Mouse (Mus musculus): ENCODE measurements at regions not wholly inside any gene's neighbourhood (a gene's known extent, or its start where the extent isn't known, plus 50 kb on each side); places are given as distances from the start of the nearest gene placed in this dataset.
A peak's percentile ranks its signal among the peaks of the same experiment; 100 is the strongest.

GRCm38 (mm10) chr9:27478346-27478745 is 81.7 kb downstream of the Spata19 start:
- Histone ChIP-seq H3K36me3 (ENCODE audit: control insufficient read depth, insufficient read depth, low read length) (no peaks in the 10 kb centered on the region), H3K4me1 (ENCODE audit: control insufficient read depth, insufficient read depth, low read length) (peaks cover 4% of the 10 kb centered on the region; the same call in 1 of the 2 replicates), H3K4me2 (ENCODE audit: low read length) (no peak overlapping the region), H3K27me3 (replicated peaks; ENCODE audit: control insufficient read depth, insufficient read depth, low read length) (no peaks in the 10 kb centered on the region), H3K9ac (ENCODE audit: low read length) (no peak overlapping the region), H3K9me3 (replicated peaks; ENCODE audit: control insufficient read depth, low read length) (no peaks in the 10 kb centered on the region), H3K4me3 (ENCODE audit: low read depth, low read length) (no peak overlapping the region), H3K27ac (ENCODE audit: low read depth, low read length) (no peak overlapping the region)
- DNase-seq (ENCODE audit: low spot score) (no peak), ATAC-seq (no peak)
- 97% methylated on average over 3 of the region's 3 CpGs for WGBS

- no peak overlapping the region for H3K4me3 ChIP-seq (ENCODE audit: low read depth, low read length)
- DNase-seq (ENCODE audit: low spot score) (no peak), ATAC-seq (no peak)
- H3K9me3 ChIP-seq (replicated peaks; ENCODE audit: control insufficient read depth, low read length) = no peaks in the 10 kb centered on the region
- no peak overlapping the region for H3K27ac ChIP-seq (ENCODE audit: low read depth, low read length)
- no peak overlapping the region for H3K9ac ChIP-seq (ENCODE audit: low read length)
- no peaks in the 10 kb centered on the region for H3K27me3 ChIP-seq (replicated peaks; ENCODE audit: control insufficient read depth, insufficient read depth, low read length)
- no peaks in the 10 kb centered on the region for H3K4me1 ChIP-seq (ENCODE audit: control insufficient read depth, insufficient read depth, low read length)
- no peak overlapping the region for H3K4me2 ChIP-seq (ENCODE audit: low read length)
- no peaks in the 10 kb centered on the region for H3K36me3 ChIP-seq (ENCODE audit: control insufficient read depth, insufficient read depth, low read length)
- 67% methylated on average over 6 of the region's 6 CpGs for WGBS
These were observed 105.2 kb downstream of the Spata19 start for GRCm38 (mm10) chr9:27501816-27502215.

GRCm38 (mm10) chr9:27509157-27509556 is 112.6 kb downstream of the Spata19 start:
- 65% methylated on average over 5 of the region's 5 CpGs for WGBS
- no peaks in the 10 kb centered on the region for H3K27me3 ChIP-seq (replicated peaks; ENCODE audit: control insufficient read depth, insufficient read depth, low read length)
- no peak overlapping the region for H3K27ac ChIP-seq (ENCODE audit: low read depth, low read length)
- no peak overlapping the region for H3K9ac ChIP-seq (ENCODE audit: low read length)
- H3K4me3 ChIP-seq (ENCODE audit: low read depth, low read length) = no peak overlapping the region
- H3K4me2 ChIP-seq (ENCODE audit: low read length) = no peak overlapping the region
- ATAC-seq = no peak
- no peak for DNase-seq (ENCODE audit: low spot score)
- no peaks in the 10 kb centered on the region for H3K9me3 ChIP-seq (replicated peaks; ENCODE audit: control insufficient read depth, low read length)
- H3K4me1 ChIP-seq (ENCODE audit: control insufficient read depth, insufficient read depth, low read length) = no peaks in the 10 kb centered on the region
- no peaks in the 10 kb centered on the region for H3K36me3 ChIP-seq (ENCODE audit: control insufficient read depth, insufficient read depth, low read length)

- ATAC-seq = no peak
- 95% methylated on average over 9 of the region's 9 CpGs for WGBS
- no peak for DNase-seq (ENCODE audit: low spot score)
These were observed 113.1 kb downstream of the Spata19 start for GRCm38 (mm10) chr9:27509711-27510110.

GRCm38 (mm10) chr9:27511161-27511560 is 114.6 kb downstream of the Spata19 start:
- ATAC-seq (no peak), DNase-seq (ENCODE audit: low spot score) (no peak)
- Histone ChIP-seq H3K36me3 (ENCODE audit: control insufficient read depth, insufficient read depth, low read length) (no peaks in the 10 kb centered on the region), H3K27me3 (replicated peaks; ENCODE audit: control insufficient read depth, insufficient read depth, low read length) (no peaks in the 10 kb centered on the region), H3K9me3 (replicated peaks; ENCODE audit: control insufficient read depth, low read length) (no peaks in the 10 kb centered on the region), H3K9ac (ENCODE audit: low read length) (no peak overlapping the region), H3K4me2 (ENCODE audit: low read length) (no peak overlapping the region), H3K27ac (ENCODE audit: low read depth, low read length) (no peak overlapping the region), H3K4me1 (ENCODE audit: control insufficient read depth, insufficient read depth, low read length) (no peaks in the 10 kb centered on the region), H3K4me3 (ENCODE audit: low read depth, low read length) (no peak overlapping the region)
- WGBS = 69% methylated on average over 2 of the region's 2 CpGs

More at GRCm38 (mm10) chr9:27509711-27510110, 113.1 kb downstream of the Spata19 start:
- Histone ChIP-seq H3K4me3 (ENCODE audit: low read depth, low read length) (no peak overlapping the region), H3K9ac (ENCODE audit: low read length) (no peak overlapping the region), H3K27ac (ENCODE audit: low read depth, low read length) (no peak overlapping the region), H3K27me3 (replicated peaks; ENCODE audit: control insufficient read depth, insufficient read depth, low read length) (no peaks in the 10 kb centered on the region), H3K4me2 (ENCODE audit: low read length) (no peak overlapping the region), H3K9me3 (replicated peaks; ENCODE audit: control insufficient read depth, low read length) (no peaks in the 10 kb centered on the region), H3K4me1 (ENCODE audit: control insufficient read depth, insufficient read depth, low read length) (no peaks in the 10 kb centered on the region), H3K36me3 (ENCODE audit: control insufficient read depth, insufficient read depth, low read length) (no peaks in the 10 kb centered on the region)

GRCm38 (mm10) chr9:27515427-27516110 is 119.0 kb downstream of the Spata19 start:
- no peak overlapping the region for H3K4me3 ChIP-seq (ENCODE audit: low read depth, low read length)
- no peak overlapping the region for H3K4me2 ChIP-seq (ENCODE audit: low read length)
- no peaks in the 10 kb centered on the region for H3K9me3 ChIP-seq (replicated peaks; ENCODE audit: control insufficient read depth, low read length)
- ATAC-seq (no peak), DNase-seq (ENCODE audit: low spot score) (no peak)
- no peak overlapping the region for H3K27ac ChIP-seq (ENCODE audit: low read depth, low read length)
- WGBS = 88% methylated on average over 4 of the region's 4 CpGs
- H3K36me3 ChIP-seq (ENCODE audit: control insufficient read depth, insufficient read depth, low read length) = no peaks in the 10 kb centered on the region
- H3K27me3 ChIP-seq (replicated peaks; ENCODE audit: control insufficient read depth, insufficient read depth, low read length) = no peaks in the 10 kb centered on the region
- H3K4me1 ChIP-seq (ENCODE audit: control insufficient read depth, insufficient read depth, low read length) = peaks cover 4% of the 10 kb centered on the region; the same call in 1 of the 2 replicates
- H3K9ac ChIP-seq (ENCODE audit: low read length) = no peak overlapping the region

GRCm38 (mm10) chr9:27518031-27518430 is 121.4 kb downstream of the Spata19 start:
- H3K4me2 ChIP-seq (ENCODE audit: low read length) = no peak overlapping the region
- no peaks in the 10 kb centered on the region for H3K9me3 ChIP-seq (replicated peaks; ENCODE audit: control insufficient read depth, low read length)
- ATAC-seq (no peak), DNase-seq (ENCODE audit: low spot score) (peak; percentile 36)
- H3K27ac ChIP-seq (ENCODE audit: low read depth, low read length) = no peak overlapping the region
- H3K9ac ChIP-seq (ENCODE audit: low read length) = no peak overlapping the region
- no peaks in the 10 kb centered on the region for H3K27me3 ChIP-seq (replicated peaks; ENCODE audit: control insufficient read depth, insufficient read depth, low read length)
- no peaks in the 10 kb centered on the region for H3K36me3 ChIP-seq (ENCODE audit: control insufficient read depth, insufficient read depth, low read length)
- 27% methylated on average over 4 of the region's 4 CpGs for WGBS
- H3K4me1 ChIP-seq (ENCODE audit: control insufficient read depth, insufficient read depth, low read length) = peaks cover 4% of the 10 kb centered on the region; the same call in 1 of the 2 replicates
- H3K4me3 ChIP-seq (ENCODE audit: low read depth, low read length) = no peak overlapping the region

GRCm38 (mm10) chr9:27519711-27520110 is 123.1 kb downstream of the Spata19 start:
- ATAC-seq = no peak
- 12% methylated on average over 5 of the region's 5 CpGs for WGBS
- Histone ChIP-seq H3K9ac (ENCODE audit: low read length) (no peak overlapping the region), H3K4me2 (ENCODE audit: low read length) (no peak overlapping the region), H3K9me3 (replicated peaks; ENCODE audit: control insufficient read depth, low read length) (no peaks in the 10 kb centered on the region), H3K27me3 (replicated peaks; ENCODE audit: control insufficient read depth, insufficient read depth, low read length) (no peaks in the 10 kb centered on the region), H3K4me1 (ENCODE audit: control insufficient read depth, insufficient read depth, low read length) (peaks cover 4% of the 10 kb centered on the region; the same call in 1 of the 2 replicates), H3K27ac (ENCODE audit: low read depth, low read length) (no peak overlapping the region), H3K36me3 (ENCODE audit: control insufficient read depth, insufficient read depth, low read length) (no peaks in the 10 kb centered on the region), H3K4me3 (ENCODE audit: low read depth, low read length) (no peak overlapping the region)
- DNase-seq (ENCODE audit: low spot score) = no peak

- Histone ChIP-seq H3K27ac (ENCODE audit: low read depth, low read length) (no peak overlapping the region), H3K4me3 (ENCODE audit: low read depth, low read length) (no peak overlapping the region), H3K27me3 (replicated peaks; ENCODE audit: control insufficient read depth, insufficient read depth, low read length) (no peaks in the 10 kb centered on the region), H3K4me2 (ENCODE audit: low read length) (no peak overlapping the region), H3K36me3 (ENCODE audit: control insufficient read depth, insufficient read depth, low read length) (no peaks in the 10 kb centered on the region), H3K9ac (ENCODE audit: low read length) (no peak overlapping the region), H3K4me1 (ENCODE audit: control insufficient read depth, insufficient read depth, low read length) (peaks cover 4% of the 10 kb centered on the region; the same call in 1 of the 2 replicates), H3K9me3 (replicated peaks; ENCODE audit: control insufficient read depth, low read length) (no peaks in the 10 kb centered on the region)
- 83% methylated on average over 3 of the region's 3 CpGs for WGBS
- ATAC-seq = no peak
- DNase-seq (ENCODE audit: low spot score) = no peak
These were observed 124.6 kb downstream of the Spata19 start for GRCm38 (mm10) chr9:27521181-27521580.
